Mouse (Mus musculus) adrenal gland, adult 2 months (tissue): ENCODE results near the gene Ptprn2. TPM values are rescaled to one million over a fixed set of nuclear protein-coding genes. Genes with fewer than 3 reads are reported as not detected.
A peak's percentile ranks its signal among the peaks of the same experiment; 100 is the strongest.

Source experiments
- DNase-seq: peaks from one replicate; pipeline ENCODE4 v3.0.0; 2021
- polyA plus RNA-seq: library from polyadenylated mRNA; depleted of rRNA; stranded (reverse); fragments of >200 nt; gene quantifications from 2 replicates; pipeline ENCODE4 v1.2.3, GENCODE M21; 2012
- total RNA-seq, 2 experiments: library from RNA; stranded (reverse); gene quantifications; 2 replicates each; pipeline ENCODE4 v1.2.3; 2021

The Ptprn2 gene
- total and polyA plus RNA-seq, 3 experiments: 17.4 to 25.4 (median 18.7) TPM

- DNase-seq: no peak
These were observed 674.8 kb downstream of the Ptprn2 start for GRCm38 (mm10) chr12:117160211-117160891.

GRCm38 (mm10) chr12:117162180-117162579 lies 676.7 kb downstream of the Ptprn2 start:
- no peak for DNase-seq

GRCm38 (mm10) chr12:117163789-117164188 lies 678.3 kb downstream of the Ptprn2 start:
- DNase-seq: no peak

- no peak for DNase-seq
These were observed 680.7 kb downstream of the Ptprn2 start for GRCm38 (mm10) chr12:117166266-117166665.

- DNase-seq: no peak
These were observed 684.1 kb downstream of the Ptprn2 start for GRCm38 (mm10) chr12:117169670-117170069.

- no peak for DNase-seq
These were observed 687.0 kb downstream of the Ptprn2 start for GRCm38 (mm10) chr12:117172529-117172884.

GRCm38 (mm10) chr12:117172885-117173529 lies 687.5 kb downstream of the Ptprn2 start:
- no peak for DNase-seq

- DNase-seq: peak; percentile 45
These were observed 688.7 kb downstream of the Ptprn2 start for GRCm38 (mm10) chr12:117174189-117174588.

GRCm38 (mm10) chr12:117175072-117175681 lies 689.7 kb downstream of the Ptprn2 start:
- no peak for DNase-seq

- DNase-seq: no peak
These were observed 690.8 kb downstream of the Ptprn2 start for GRCm38 (mm10) chr12:117176259-117176823.

- DNase-seq: no peak
These were observed 701.6 kb downstream of the Ptprn2 start for GRCm38 (mm10) chr12:117187167-117187566.

GRCm38 (mm10) chr12:117192001-117192400 lies 706.5 kb downstream of the Ptprn2 start:
- DNase-seq: no peak

- peak; percentile 30 for DNase-seq
These were observed 711.4 kb downstream of the Ptprn2 start for GRCm38 (mm10) chr12:117196721-117197425.

- no peak for DNase-seq
These were observed 712.6 kb downstream of the Ptprn2 start for GRCm38 (mm10) chr12:117198093-117198492.

GRCm38 (mm10) chr12:117200117-117200516 lies 714.6 kb downstream of the Ptprn2 start:
- DNase-seq: peak; percentile 89

- peak; percentile 36 for DNase-seq
These were observed 715.1 kb downstream of the Ptprn2 start for GRCm38 (mm10) chr12:117200590-117200989.

- no peak for DNase-seq
These were observed 718.0 kb downstream of the Ptprn2 start for GRCm38 (mm10) chr12:117203506-117203905.

- no peak for DNase-seq
These were observed 719.4 kb downstream of the Ptprn2 start for GRCm38 (mm10) chr12:117204905-117205304.

- no peak for DNase-seq
These were observed 722.1 kb downstream of the Ptprn2 start for GRCm38 (mm10) chr12:117207421-117208120.

GRCm38 (mm10) chr12:117210467-117210866 lies 724.9 kb downstream of the Ptprn2 start:
- no peak for DNase-seq

- peak; percentile 68 for DNase-seq
These were observed 728.0 kb downstream of the Ptprn2 start for GRCm38 (mm10) chr12:117213531-117213930.

GRCm38 (mm10) chr12:117214272-117214671 lies 728.8 kb downstream of the Ptprn2 start:
- no peak for DNase-seq
